Mouse (Mus musculus) hindbrain, embryonic 12.5 days (tissue): Measurements from ENCODE around the gene Scgb1c1. TPM values are rescaled to one million over a fixed set of nuclear protein-coding genes. Genes with fewer than 3 reads are reported as not detected.
"Not testable (repeated sequence)": the region's sequence is repeated elsewhere in the genome, so short reads cannot be mapped to it uniquely, and the experiment has no call there.

Experiments used
- ATAC-seq: fragments of 200-750 bp; cut with Nextera tagmentation; 2 replicates; pipeline ENCODE4 v1.8.0; 2017; ENCODE audit warnings: moderate TSS enrichment; ENCODE audit not compliant: low FRiP score
- H3K27ac ChIP-seq: fragments of 300-500 bp; sonication (generic); 2 replicates; pipeline ENCODE4 v1.5.1; 2016; ENCODE audit warnings: mild to moderate bottlenecking
- H3K27me3 ChIP-seq: fragments of 300-500 bp; sonication (generic); 2 replicates; pipeline ENCODE4 v1.6.1; 2016; ENCODE audit warnings: mild to moderate bottlenecking
- H3K36me3 ChIP-seq: fragments of 300-500 bp; sonication (generic); 2 replicates; pipeline ENCODE4 v1.6.1; 2016; ENCODE audit warnings: mild to moderate bottlenecking
- H3K4me1 ChIP-seq: fragments of 300-500 bp; sonication (generic); 2 replicates; pipeline ENCODE4 v1.6.1; 2016
- H3K4me2 ChIP-seq: fragments of 300-500 bp; sonication (generic); replicated peaks from 2 replicates; pipeline ENCODE4 v1.6.1; 2016; ENCODE audit warnings: mild to moderate bottlenecking
- H3K4me3 ChIP-seq: fragments of 300-500 bp; sonication (generic); 2 replicates; pipeline ENCODE4 v1.5.1; 2016; ENCODE audit warnings: mild to moderate bottlenecking
- H3K9ac ChIP-seq: fragments of 300-500 bp; sonication (generic); 2 replicates; pipeline ENCODE4 v1.6.1; 2016; ENCODE audit warnings: mild to moderate bottlenecking, moderate library complexity
- H3K9me3 ChIP-seq: fragments of 300-500 bp; sonication (generic); replicated peaks from 2 replicates; pipeline ENCODE4 v1.6.1; 2016; ENCODE audit warnings: mild to moderate bottlenecking
- WGBS: fragments of 180-500 bp; shearing (Covaris S2); methylation state at CpG from one replicate; pipeline ENCODE4 v1.1.7; 2016; 5-methylcytosine and 5-hydroxymethylcytosine counted together
- polyA plus RNA-seq: library from polyadenylated mRNA; unstranded; fragments of >200 nt; fragmentation: Nextera tagmentation; extraction: Ambion mirVana; gene quantifications from 2 replicates; pipeline ENCODE4 v1.2.1, GENCODE M21; 2016

The Scgb1c1 gene
- polyA plus RNA-seq, 1 experiment from 2014 or later = not detected

DNA sequence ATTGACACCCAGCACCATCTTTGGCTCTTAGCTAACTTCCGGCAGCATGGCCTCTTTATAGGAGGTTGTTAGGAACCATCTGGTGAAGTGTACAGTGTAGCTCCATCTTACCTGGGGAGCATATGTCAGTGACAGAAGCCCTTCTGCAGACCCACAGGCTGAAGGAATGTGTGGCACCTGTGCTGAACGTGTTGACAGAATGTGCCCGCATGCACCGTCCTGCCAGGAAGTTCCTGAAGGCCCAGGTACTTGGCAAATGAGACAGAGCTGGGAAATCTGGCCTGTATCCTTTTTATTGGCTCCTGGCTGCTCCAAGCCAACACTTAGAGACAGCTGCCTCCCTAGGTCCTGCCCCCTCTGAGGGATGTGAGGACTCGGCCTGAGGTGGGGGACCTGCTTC is 15.4 kb downstream of the Scgb1c1 start:
- H3K9me3 ChIP-seq = no peaks in the 10 kb centered on the region
- no peaks in the 10 kb centered on the region for H3K27me3 ChIP-seq
- no peak overlapping the region for H3K4me3 ChIP-seq
- H3K9ac ChIP-seq = no peak overlapping the region
- H3K4me1 ChIP-seq = peaks cover 22% of the 10 kb centered on the region
- H3K36me3 ChIP-seq = peaks cover 63% of the 10 kb centered on the region
- H3K27ac ChIP-seq = no peak overlapping the region
- 92% methylated on average over 5 of the region's 5 CpGs for WGBS
- no peak overlapping the region for H3K4me2 ChIP-seq
- ATAC-seq = no peak

DNA sequence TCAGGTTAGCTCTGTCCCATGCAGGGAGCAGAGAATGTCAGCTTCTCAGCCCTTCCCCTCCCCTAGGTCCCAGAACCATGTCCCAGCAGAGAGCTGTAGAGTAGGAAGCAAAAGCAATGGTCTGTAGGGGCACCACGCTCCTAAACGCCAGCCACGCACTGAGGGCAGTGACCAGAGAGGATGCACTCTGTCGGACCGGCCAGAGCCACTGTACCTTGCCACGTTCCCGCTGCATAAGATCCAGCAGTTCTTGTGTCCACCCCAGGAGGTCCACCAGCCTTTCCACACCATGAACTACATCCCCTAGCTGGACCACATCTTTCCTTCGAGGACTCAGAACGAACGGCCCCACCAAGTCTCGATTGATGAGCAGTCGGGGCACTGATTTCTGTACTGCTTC is 19.4 kb downstream of the Scgb1c1 start:
- Histone ChIP-seq H3K27ac (no peak overlapping the region), H3K4me2 (no peak overlapping the region), H3K4me3 (no peak overlapping the region), H3K27me3 (no peaks in the 10 kb centered on the region), H3K9me3 (no peaks in the 10 kb centered on the region), H3K36me3 (peaks cover 61% of the 10 kb centered on the region), H3K9ac (no peak overlapping the region), H3K4me1 (peaks cover under 1% of the 10 kb centered on the region; the same call in 1 of the 2 replicates)
- 90% methylated on average over 12 of the region's 12 CpGs for WGBS
- ATAC-seq = no peak

DNA sequence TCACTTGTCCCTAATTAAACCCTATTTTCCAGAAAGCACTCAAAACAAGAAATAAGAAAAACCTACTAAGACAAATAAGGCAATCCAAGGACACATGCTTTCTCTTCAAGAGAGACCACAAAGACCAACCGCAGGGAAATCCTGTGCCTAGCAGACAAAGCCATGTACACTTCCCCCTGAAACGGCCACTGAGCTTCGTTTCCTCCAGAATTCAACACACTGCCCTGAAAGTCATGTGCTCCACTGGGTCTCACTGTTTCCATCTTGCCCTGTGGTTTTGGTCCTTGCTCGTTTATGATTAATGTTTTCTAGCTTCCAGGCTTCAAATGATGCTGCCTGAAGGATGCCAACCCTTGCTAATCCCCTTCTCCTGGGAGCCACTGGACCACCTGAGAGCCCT is 28.9 kb downstream of the Scgb1c1 start:
- no peak for ATAC-seq
- Histone ChIP-seq H3K9me3 (no peaks in the 10 kb centered on the region), H3K27ac (no peak overlapping the region), H3K4me2 (no peak overlapping the region), H3K4me3 (no peak overlapping the region), H3K9ac (no peak overlapping the region), H3K36me3 (peaks cover 24% of the 10 kb centered on the region), H3K27me3 (no peaks in the 10 kb centered on the region), H3K4me1 (no peaks in the 10 kb centered on the region)
- WGBS = 95% methylated on average over 4 of the region's 4 CpGs

GRCm38 (mm10) chr7:140877364-140877763 is 32.0 kb downstream of the Scgb1c1 start:
- peaks cover 18% of the 10 kb centered on the region for H3K36me3 ChIP-seq
- no peak overlapping the region for H3K4me2 ChIP-seq
- H3K27ac ChIP-seq = no peak overlapping the region
- peaks cover 6% of the 10 kb centered on the region for H3K4me1 ChIP-seq
- H3K4me3 ChIP-seq = no peak overlapping the region
- no peak overlapping the region for H3K9ac ChIP-seq
- 83% methylated on average over 6 of the region's 6 CpGs for WGBS
- ATAC-seq = no peak
- H3K9me3 ChIP-seq = no peaks in the 10 kb centered on the region
- H3K27me3 ChIP-seq = no peaks in the 10 kb centered on the region

DNA sequence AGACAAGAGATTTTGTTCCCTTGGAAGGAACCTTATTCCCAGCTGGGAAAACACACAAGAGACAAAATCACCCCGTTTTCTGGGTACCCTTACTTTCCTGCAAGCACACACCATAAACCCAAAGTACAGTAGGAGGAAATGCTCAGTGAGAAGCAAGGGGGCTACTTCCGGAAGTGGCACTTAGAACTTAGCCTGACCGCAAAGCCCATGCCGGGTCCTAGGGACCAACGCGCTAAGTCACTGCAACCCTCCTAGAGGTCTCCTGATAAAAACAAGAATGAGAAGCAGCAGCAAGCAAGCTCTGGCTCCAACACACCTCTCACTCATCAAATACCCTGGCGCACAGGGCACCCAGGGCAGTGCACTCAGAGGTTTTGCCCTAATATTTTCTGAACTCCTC is 34.0 kb downstream of the Scgb1c1 start:
- H3K36me3 ChIP-seq = peaks cover 11% of the 10 kb centered on the region; the same call in 1 of the 2 replicates
- H3K4me3 ChIP-seq = no peak overlapping the region
- peaks cover 16% of the 10 kb centered on the region for H3K4me1 ChIP-seq
- H3K4me2 ChIP-seq = no peak overlapping the region
- ATAC-seq = no peak
- 91% methylated on average over 7 of the region's 7 CpGs for WGBS
- H3K9ac ChIP-seq = no peak overlapping the region
- no peaks in the 10 kb centered on the region for H3K27me3 ChIP-seq
- H3K9me3 ChIP-seq = no peaks in the 10 kb centered on the region
- no peak overlapping the region for H3K27ac ChIP-seq

DNA sequence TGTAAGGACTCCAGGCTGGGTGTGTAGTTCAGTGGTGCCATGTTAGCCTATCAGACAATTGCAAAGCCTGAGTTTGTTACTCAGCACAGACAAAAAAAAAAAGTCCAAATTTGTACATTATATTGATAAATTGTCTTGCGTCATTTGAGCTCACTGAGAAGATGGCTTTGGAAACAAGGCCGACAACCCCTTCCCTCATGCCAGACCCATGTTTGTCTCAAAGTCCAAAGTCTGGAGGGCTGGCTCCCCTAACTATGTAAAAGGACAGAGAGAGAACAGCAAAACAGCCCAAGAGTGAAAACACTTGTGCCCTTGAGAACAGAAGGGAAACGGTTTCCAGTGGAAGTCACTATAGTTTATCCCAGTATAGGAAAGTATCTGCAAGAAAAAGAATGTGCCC is 35.1 kb downstream of the Scgb1c1 start:
- no peak overlapping the region for H3K9ac ChIP-seq
- H3K4me1 ChIP-seq = peaks cover 16% of the 10 kb centered on the region
- no peak overlapping the region for H3K4me3 ChIP-seq
- H3K9me3 ChIP-seq = no peaks in the 10 kb centered on the region
- 0 out of 2 replicates have a peak, but pooled peaks cover 7% of the 10 kb centered on the region for H3K36me3 ChIP-seq
- ATAC-seq = no peak
- no peak overlapping the region for H3K4me2 ChIP-seq
- H3K27me3 ChIP-seq = no peaks in the 10 kb centered on the region
- WGBS = 89% methylated on average over 3 of the region's 3 CpGs
- no peak overlapping the region for H3K27ac ChIP-seq

DNA sequence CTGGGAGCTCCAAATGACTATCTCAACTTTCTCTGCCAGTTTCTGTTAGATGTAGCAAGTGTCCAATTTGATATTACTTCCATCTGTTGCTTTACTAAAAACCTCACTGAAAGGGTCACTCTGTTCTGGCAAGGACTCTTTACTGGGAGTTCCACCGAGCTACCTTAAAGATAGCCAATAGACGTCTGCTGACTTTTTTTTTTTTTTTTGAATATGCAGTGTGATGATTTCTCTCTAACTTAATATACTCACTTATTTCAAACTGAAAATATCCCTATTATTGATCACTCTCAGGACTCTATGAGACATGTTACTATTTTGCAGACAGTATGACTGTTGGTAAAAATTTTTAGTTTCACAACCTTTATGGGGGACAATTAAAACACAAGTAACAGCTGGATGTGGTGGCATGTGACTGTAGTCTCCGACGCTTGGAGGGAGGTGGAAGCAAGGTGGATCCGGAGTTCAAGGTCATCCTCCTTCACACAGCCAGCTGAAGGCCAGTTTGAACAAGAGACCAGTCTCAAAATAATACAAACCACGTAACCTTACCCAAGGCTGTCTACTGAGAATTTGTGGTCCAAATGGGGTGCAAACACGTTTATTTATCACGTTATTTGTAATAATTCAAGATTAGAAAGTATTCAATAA is 35.6 kb downstream of the Scgb1c1 start:
- H3K9ac ChIP-seq = peak overlapping the region; percentile 84
- WGBS = 27% methylated on average over 8 of the region's 8 CpGs
- H3K27ac ChIP-seq = no peak overlapping the region
- H3K9me3 ChIP-seq = no peaks in the 10 kb centered on the region
- peak overlapping the region; percentile 76 for H3K4me3 ChIP-seq
- no peaks in the 10 kb centered on the region for H3K27me3 ChIP-seq
- no peak for ATAC-seq
- peaks cover 12% of the 10 kb centered on the region; the same call in 1 of the 2 replicates for H3K36me3 ChIP-seq
- H3K4me1 ChIP-seq = peaks cover 16% of the 10 kb centered on the region
- peak overlapping the region; percentile 69 for H3K4me2 ChIP-seq

DNA sequence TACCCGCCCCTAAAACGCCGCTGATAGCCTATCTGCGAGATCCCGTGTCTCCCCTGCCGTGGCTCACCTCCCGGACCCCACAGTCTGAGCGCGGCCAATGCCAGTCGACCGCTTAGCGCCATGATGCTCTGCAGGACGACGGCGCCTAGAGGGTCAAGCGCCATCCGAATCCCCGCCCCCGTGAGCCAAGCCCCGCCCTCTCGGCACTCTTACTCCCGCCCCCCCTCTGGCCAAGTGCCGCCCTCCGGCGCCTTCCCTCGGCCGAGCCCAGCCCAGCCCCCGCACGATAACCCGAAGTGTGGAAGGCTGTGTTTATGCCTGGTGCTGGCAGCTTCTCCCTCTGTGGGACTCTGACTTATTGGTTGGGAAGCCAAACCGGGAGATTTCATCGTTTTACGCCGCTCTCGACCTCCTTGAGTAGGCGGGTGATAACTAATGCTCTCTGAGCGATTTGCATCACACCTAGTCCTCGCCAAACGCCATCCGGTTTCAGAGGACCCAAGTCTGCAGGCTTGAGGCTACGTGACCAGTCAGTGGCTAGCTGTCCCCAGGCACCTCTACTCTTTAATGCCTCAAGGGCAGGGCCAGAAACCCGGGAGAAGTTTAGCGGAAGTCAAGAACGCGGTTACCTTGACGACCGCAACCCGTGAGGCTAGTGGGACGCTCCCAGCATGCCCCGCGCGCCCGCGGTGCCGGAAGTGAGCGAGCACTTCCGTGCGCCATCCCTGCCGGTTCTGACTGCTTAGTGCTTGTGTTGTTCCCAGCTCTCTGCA is 36.5 kb downstream of the Scgb1c1 start, which contains the start of the genes Psmd13 and Sirt3:
Psmd13 (plus strand) TSS at position 273 of the 773 bp plus-strand sequence.
Sirt3 (minus strand) TSS at position 614 of the 773 bp plus-strand sequence.
- under 1% methylated on average over 59 of the region's 59 CpGs for WGBS
- peak; percentile 96 for ATAC-seq
- Histone ChIP-seq H3K9me3 (no peaks in the 10 kb centered on the region), H3K27ac (peak within 1 kb of the TSS; percentile 79), H3K4me1 (peaks cover 16% of the 10 kb centered on the region), H3K4me3 (peak within 1 kb of the TSS; percentile 76), H3K9ac (peak within 1 kb of the TSS; percentile 84), H3K27me3 (no peaks in the 10 kb centered on the region), H3K4me2 (peak within 1 kb of the TSS; percentile 69), H3K36me3 (peaks cover 20% of the 10 kb centered on the region)

DNA sequence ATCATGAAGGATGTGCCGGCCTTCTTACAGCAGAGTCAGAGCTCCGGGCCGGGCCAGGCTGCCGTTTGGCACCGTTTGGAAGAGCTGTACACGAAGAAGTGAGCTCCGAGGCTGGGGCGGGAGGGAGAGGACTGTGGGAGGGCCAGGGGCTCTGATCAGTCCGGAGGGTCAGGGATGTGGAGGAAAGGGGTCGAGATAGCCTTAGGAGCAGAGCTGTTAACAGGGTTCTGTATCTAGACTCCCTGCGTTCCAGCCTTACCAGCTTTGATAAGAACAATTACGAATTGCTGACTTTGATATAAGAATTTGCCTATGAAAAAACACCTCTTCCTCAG is 37.1 kb downstream of the Scgb1c1 start:
- under 1% methylated on average over 12 of the region's 12 CpGs for WGBS
- H3K4me1 ChIP-seq = peaks cover 16% of the 10 kb centered on the region
- peak overlapping the region; percentile 79; the same call in 1 of the 2 replicates for H3K27ac ChIP-seq
- no peaks in the 10 kb centered on the region for H3K27me3 ChIP-seq
- peak; percentile 76 for ATAC-seq
- peak overlapping the region; percentile 69 for H3K4me2 ChIP-seq
- no peaks in the 10 kb centered on the region for H3K9me3 ChIP-seq
- H3K9ac ChIP-seq = peak overlapping the region; percentile 84
- peaks cover 24% of the 10 kb centered on the region for H3K36me3 ChIP-seq
- peak overlapping the region; percentile 76 for H3K4me3 ChIP-seq

DNA sequence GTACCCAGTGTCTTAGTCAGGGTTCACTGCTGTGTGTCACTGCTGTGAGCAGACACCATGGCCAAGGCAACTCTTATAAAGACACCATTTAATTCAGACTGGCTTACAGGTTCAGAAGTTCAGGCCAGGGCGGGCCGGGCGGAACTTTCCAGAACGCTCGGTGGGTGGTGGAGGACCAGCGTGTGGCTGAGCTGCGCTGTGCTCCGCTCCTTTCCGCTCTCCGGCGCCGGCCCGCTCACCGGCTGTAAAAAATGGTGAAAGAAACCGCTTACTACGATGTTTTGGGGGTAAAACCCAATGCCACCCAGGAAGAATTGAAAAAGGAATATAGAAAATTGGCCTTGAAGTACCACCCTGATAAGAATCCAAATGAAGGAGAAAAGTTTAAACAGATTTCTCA is 45.3 kb downstream of the Scgb1c1 start:
- not testable (repeated sequence) for H3K4me2 ChIP-seq, ATAC-seq, H3K27ac ChIP-seq, H3K4me3 ChIP-seq, H3K9me3 ChIP-seq, H3K4me1 ChIP-seq, H3K9ac ChIP-seq, H3K27me3 ChIP-seq
- WGBS = 96% methylated on average over 16 of the region's 16 CpGs
- H3K36me3 ChIP-seq = peaks cover 77% of the 10 kb centered on the region

DNA sequence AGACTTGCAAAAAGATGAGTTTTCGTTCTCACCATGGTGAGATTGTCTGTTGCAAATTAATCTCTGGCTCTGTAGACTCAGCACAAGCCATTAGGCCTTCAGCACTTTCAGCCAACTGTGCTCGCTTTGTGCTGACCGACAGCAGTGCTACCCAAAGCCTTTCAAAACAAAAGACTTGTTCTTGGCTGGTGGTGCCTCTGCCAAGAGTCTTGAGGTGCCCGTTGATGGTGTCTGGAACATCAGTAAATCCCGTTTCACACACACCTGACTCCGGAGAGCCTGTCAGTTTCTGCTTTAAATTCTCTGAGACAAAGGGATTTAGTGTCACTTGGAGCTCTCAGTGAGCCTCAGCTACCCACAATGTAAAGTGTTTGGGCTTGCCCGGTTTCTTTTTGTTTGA is 48.7 kb downstream of the Scgb1c1 start:
- Histone ChIP-seq H3K9me3 (no peaks in the 10 kb centered on the region), H3K4me1 (no peaks in the 10 kb centered on the region), H3K4me2 (no peak overlapping the region), H3K9ac (no peak overlapping the region), H3K27ac (no peak overlapping the region), H3K36me3 (peaks cover 76% of the 10 kb centered on the region), H3K27me3 (no peaks in the 10 kb centered on the region), H3K4me3 (no peak overlapping the region)
- WGBS = 94% methylated on average over 7 of the region's 7 CpGs
- ATAC-seq = no peak

- no peak for ATAC-seq
- no peak overlapping the region for H3K9ac ChIP-seq
- H3K4me1 ChIP-seq = no peaks in the 10 kb centered on the region
- no peaks in the 10 kb centered on the region for H3K27me3 ChIP-seq
- peaks cover 75% of the 10 kb centered on the region for H3K36me3 ChIP-seq
- H3K9me3 ChIP-seq = no peaks in the 10 kb centered on the region
- H3K27ac ChIP-seq = no peak overlapping the region
- no peak overlapping the region for H3K4me3 ChIP-seq
- whole genome bisulfite sequencing = 95% methylated on average over 3 of the region's 3 CpGs
- no peak overlapping the region for H3K4me2 ChIP-seq
Measured at GRCm38 (mm10) chr7:140894611-140895010, 49.3 kb downstream of the Scgb1c1 start.
